Mouse (Mus musculus) right cerebral cortex, postnatal 10 days (tissue): ENCODE data around the gene Stam.
"Not testable (repeated sequence)": the region's sequence is repeated elsewhere in the genome, so short reads cannot be mapped to it uniquely, and the experiment has no call there.

Source experiments
- DNase-seq, 2 experiments: peaks; one replicate each; pipeline ENCODE4 v3.0.0; 2021; ENCODE audit warnings: low spot score in 2 of 2

The Stam gene

DNA sequence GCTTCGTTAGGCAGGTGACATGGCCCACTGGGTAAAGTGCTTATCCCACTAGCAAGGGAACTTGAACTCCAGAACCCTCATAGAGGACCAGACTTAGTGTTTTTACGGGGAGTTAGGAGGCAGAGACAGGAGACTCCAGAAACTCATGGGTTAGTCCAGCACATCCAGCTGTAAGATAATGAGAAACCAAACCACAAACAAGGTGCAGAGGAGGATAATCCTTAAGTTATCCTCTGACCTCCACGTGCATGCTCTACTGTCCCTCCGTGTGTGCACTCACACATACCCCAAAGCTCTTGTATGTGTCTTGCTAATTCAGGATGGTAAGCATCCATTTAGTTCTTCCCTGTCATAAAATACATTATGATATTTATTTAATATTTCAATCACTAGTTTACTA, 117.7 kb downstream of the Stam start:
- DNase-seq: no peak

- DNase-seq: no peak
Measured at GRCm38 (mm10) chr2:14192046-14192445, 118.1 kb downstream of the Stam start.

GRCm38 (mm10) chr2:14198325-14198903, 124.5 kb downstream of the Stam start:
- DNase-seq: not testable (repeated sequence)
